Mouse (Mus musculus) olfactory bulb, adult 2 months (tissue): ENCODE results near the gene Psma5. TPM values are rescaled to one million over a fixed set of nuclear protein-coding genes. Genes with fewer than 3 reads are reported as not detected.
A peak's percentile ranks its signal among the peaks of the same experiment; 100 is the strongest.

ENCODE experiments used
- H3K27ac ChIP-seq: fragments of 200-500 bp; 2 replicates; pipeline ENCODE4 v1.5.1; 2012; ENCODE audit warnings: low read depth, low read length; ENCODE audit not compliant: insufficient read depth
- H3K4me1 ChIP-seq: fragments of 200-500 bp; 2 replicates; pipeline ENCODE4 v1.6.1; 2012; ENCODE audit warnings: low read length; ENCODE audit not compliant: control insufficient read depth, insufficient read depth
- H3K4me3 ChIP-seq: fragments of 200-500 bp; 2 replicates; pipeline ENCODE4 v1.5.1; 2012; ENCODE audit warnings: mild to moderate bottlenecking, low read depth, low read length, moderate library complexity; ENCODE audit not compliant: insufficient read depth
- CTCF ChIP-seq: fragments of 200-500 bp; IDR thresholded peaks from 2 replicates; pipeline ENCODE4 v1.5.1; 2012; ENCODE audit warnings: low read depth, mild to moderate bottlenecking, low read length, moderate library complexity; ENCODE audit not compliant: insufficient read depth
- POLR2A ChIP-seq: fragments of 200-500 bp; IDR thresholded peaks from 2 replicates; pipeline ENCODE4 v1.6.1; 2012; ENCODE audit warnings: mild to moderate bottlenecking, low read depth, low read length, moderate library complexity; ENCODE audit not compliant: insufficient read depth
- WGBS: fragments of 180-500 bp; shearing (Covaris S2); methylation state at CpG from one replicate; pipeline ENCODE4 v1.1.7; 2018; 5-methylcytosine and 5-hydroxymethylcytosine counted together
- polyA plus RNA-seq: library from polyadenylated mRNA; stranded (reverse); fragments of >200 nt; gene quantifications from 2 replicates; pipeline ENCODE4 v1.2.4, GENCODE M21; 2012; ENCODE audit warnings: low replicate concordance; ENCODE audit not compliant: missing spikeins, insufficient read depth, insufficient read length

The Psma5 gene
- polyA plus RNA-seq, 1 experiment, result not detected

DNA sequence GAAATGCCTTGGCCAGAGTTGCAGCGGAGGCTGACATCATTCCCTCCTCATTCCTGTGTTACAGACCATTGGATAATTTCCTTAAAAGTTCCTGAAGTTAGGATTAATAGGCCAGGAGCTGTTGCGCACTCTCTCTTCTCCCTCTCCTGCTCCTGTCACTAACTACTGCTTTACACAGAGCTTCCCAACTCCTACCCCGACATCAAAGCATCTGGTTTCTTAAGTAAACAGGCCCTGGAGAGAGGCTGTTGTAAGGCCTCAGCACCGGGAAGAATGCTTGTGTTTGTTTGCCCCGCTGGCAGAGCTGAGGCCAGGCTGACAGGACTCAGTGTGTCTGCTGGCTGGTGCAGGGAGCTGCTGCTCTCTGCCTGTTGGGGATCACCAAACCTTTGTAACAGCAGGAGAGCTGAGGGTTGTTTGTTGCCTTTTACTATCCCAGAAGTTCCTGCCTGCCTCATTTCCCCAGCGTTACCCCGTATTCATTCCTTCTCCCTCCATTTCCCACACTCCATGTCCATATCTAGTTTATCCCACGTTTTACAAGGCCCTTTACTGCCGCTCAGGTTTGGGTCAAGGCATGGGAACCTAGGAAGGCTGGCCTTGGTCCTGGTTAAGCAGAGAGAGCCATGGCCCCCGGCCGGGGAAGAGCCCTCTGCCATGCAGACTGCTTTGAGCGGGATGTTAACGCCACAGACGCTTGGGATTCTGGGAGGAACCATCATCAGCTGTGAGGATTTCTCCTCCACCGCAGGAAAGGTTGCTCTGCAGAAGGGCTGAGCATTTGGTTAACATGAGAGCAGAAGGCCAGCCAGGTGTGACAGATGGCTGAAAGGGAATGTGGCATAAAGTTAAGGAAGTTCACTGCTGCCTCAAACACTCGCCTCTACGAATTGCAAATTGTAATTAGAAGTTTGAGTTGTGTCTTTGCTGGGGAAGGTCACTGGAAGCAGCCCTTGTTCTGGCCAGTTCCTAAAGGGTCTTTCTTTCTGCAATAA lies 31.4 kb downstream of the Psma5 start:
- H3K27ac ChIP-seq, result peak overlapping the region; percentile 65
- WGBS, result 17% methylated on average over 17 of the region's 17 CpGs
- TF ChIP-seq CTCF (no peak), POLR2A (no peak)
- peaks cover 20% of the 10 kb centered on the region for H3K4me1 ChIP-seq
- H3K4me3 ChIP-seq, result peak overlapping the region; percentile 11

DNA sequence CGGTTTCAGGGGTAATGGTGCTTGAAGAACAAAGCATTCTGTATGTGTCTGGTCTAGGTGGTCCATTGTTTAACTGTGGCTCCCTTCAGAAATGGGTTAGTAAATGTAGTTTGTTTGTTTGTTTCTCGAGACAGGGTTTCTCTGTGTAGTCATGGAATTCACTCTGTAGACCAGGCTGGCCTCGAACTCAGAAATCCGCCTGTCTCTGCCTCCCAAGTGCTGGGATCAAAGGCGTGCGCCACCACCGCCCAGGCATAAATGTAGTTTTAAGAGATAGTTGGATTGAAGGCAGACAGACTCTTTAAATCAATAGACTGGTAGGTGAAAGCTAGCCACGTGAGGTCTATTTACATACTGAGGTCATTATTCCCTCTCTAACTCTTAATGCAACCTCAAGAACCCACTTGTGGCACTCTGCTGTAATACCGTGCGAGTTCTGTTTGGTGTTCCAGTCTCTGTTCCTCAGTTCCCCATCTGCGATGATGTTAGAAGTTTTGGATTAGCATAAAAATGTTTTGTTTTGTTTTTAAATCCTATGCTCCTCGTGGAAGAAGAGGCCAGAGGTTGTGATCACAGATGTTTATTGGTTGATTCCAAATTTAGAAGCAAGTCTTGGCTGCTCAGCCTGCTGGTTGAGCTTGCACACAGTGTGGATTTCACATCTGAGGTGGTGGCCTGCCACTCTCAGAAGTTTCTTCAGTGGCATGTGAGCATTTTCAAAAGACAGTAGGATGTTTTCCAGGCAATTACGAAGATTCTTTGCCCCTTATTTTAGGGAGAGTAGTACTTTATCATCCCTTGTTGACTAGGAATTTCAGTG lies 32.8 kb downstream of the Psma5 start:
- Histone ChIP-seq H3K4me3 (no peak overlapping the region), H3K4me1 (peaks cover 24% of the 10 kb centered on the region), H3K27ac (0 out of 2 replicates have a peak overlapping the region, but pooled peaks have one; percentile 25)
- TF ChIP-seq CTCF (no peak), POLR2A (no peak)
- WGBS, result 66% methylated on average over 13 of the region's 13 CpGs

DNA sequence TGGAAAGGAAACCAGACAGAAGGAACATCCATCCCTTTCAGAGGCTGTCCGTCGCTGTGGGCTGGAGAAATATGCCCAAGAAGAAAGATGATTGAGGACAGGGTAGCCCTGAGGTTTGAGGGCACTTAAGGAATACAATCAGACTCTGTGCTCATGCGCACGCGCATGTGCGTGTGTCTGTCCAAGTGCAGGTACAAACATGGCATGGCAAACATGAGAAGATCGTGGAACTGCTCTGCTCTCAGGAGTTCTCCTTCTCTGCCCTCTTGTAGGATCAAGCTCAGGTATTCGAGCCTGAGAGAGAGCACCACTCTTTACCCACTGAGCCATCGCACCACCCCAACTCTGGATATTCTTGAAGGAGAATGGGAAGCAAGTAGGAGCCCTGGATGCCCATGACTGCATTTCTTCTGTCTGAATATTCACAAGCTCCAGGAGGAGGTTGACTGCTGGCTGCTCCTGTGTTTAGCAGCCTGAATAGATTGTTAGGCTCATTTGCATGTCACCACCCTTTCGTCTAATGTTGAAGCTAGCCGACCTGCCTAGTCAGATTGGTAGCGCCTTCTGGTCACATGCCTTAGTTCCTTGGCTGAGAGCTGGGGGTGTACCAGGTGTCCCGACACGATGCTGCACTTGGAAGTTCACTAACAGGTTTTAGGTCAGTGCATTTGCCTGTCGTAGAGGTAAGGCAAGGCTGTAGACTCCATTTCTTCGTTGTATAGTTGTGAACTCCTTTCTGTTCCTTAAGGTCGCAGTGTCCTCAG lies 34.5 kb downstream of the Psma5 start:
- H3K4me1 ChIP-seq, result peaks cover 35% of the 10 kb centered on the region
- H3K4me3 ChIP-seq, result no peak overlapping the region
- WGBS, result 63% methylated on average over 17 of the region's 17 CpGs
- no peak for TF ChIP-seq POLR2A
- TF ChIP-seq CTCF, result no peak
- peak overlapping the region; percentile 8; the same call in 1 of the 2 replicates for H3K27ac ChIP-seq

DNA sequence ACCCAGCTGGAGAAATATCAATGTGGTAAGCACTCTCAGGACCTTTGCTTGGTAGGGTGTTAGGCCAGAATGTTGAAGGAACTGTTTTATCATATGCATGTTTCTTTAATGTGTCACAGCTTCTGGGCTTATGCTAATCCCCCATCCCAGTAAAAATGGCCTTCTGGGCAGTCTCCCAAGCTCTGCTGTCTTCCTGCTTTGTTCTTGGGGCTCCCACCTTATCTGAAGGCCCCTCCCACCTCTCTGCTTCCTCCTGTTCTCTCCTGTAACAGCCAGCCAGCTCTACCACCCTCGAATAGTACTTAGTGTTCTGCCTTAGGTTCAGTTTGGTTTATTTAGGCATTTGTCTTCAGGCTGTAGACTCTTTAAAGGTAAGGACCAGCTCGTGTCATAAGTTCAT lies 37.7 kb downstream of the Psma5 start:
- TF ChIP-seq CTCF (no peak), POLR2A (no peak)
- Histone ChIP-seq H3K4me3 (no peak overlapping the region), H3K27ac (peak overlapping the region; percentile 78), H3K4me1 (peaks cover 42% of the 10 kb centered on the region)
- 45% methylated on average over 2 of the region's 2 CpGs for WGBS

DNA sequence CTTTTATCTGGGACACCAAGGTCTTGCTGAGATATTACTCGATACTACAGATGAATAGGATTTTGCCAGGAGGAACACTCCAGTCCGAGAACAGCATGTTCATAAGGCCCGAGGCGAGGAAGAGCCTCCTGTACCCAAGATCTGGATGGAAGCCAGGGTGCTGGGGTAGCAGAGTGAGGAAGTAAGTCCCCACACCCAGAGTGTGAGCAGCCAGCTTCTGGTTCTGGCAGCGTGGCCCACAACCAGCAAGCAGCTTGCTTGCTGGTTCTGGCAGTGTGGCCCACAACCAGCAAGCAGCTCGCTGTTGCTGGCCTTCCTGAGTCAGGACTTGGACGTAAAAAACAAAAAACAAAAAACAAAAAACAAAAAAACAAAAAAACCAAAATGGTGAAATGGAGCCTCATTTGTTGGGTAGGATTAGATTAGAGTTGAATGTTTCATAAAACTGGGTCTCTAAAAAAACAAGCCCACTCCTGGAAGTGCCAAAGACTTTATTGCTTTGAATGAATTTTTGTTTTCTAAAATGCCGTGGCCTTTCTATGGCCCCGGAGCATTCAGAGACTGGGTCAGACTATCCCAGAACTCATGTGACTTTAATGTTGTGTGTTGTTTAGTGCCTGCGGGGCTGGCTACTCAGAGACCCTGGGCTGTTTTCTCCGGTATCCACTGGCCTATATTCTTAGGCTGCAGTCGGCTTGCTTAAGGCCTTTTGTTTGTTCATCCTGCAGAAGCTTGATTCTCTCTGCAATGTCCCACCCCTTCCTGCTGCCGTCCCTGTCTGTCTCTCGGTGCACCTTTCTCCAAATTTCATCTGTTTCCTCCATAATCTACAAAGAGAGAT lies 38.9 kb downstream of the Psma5 start:
- TF ChIP-seq CTCF, result no peak
- TF ChIP-seq POLR2A, result no peak
- 15% methylated on average over 14 of the region's 14 CpGs for WGBS
- Histone ChIP-seq H3K27ac (peak overlapping the region; percentile 78), H3K4me3 (no peak overlapping the region), H3K4me1 (peaks cover 45% of the 10 kb centered on the region)

DNA sequence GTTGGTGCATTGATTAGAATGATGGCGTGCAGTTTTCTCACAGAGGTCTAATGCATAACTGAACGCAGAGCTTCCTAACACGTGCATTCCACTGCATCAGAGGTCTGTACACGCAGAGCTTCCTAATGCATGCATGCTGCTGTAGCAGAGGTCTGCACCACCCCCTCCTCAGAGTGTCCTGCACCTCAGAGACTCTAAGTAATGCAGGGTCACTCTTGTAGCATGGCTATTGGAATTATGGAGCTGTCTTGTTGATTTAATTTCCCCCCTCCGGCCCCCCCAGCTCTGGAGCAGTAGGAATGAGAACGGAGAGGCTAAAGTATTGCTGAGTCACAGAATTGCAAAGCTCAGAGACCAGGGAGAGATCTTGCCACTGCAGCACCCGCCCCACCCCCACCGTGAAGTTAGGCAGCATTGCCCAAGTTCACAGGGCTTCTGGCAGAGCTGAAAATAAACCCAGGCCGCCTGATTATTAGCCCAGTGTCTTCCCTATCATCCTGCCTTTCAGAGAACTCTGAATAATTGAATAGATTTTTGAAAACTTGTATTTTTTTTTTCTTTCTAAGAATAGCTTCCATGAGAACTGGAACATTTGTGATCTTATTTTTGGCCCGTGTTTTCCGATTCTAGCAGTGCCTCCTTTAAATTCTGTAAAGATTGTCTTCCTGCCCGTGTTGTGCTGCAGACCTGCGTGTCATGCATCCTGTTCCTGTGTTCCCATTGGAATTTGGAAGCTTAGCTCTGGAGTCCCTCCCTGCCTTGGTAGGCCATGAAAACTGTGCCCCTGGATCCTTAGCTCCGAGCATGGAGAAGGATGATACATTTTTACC lies 39.7 kb downstream of the Psma5 start:
- Histone ChIP-seq H3K4me1 (peaks cover 39% of the 10 kb centered on the region), H3K4me3 (no peak overlapping the region), H3K27ac (peak overlapping the region; percentile 84)
- TF ChIP-seq POLR2A, result no peak
- no peak for TF ChIP-seq CTCF
- WGBS, result 3% methylated on average over 14 of the region's 14 CpGs

DNA sequence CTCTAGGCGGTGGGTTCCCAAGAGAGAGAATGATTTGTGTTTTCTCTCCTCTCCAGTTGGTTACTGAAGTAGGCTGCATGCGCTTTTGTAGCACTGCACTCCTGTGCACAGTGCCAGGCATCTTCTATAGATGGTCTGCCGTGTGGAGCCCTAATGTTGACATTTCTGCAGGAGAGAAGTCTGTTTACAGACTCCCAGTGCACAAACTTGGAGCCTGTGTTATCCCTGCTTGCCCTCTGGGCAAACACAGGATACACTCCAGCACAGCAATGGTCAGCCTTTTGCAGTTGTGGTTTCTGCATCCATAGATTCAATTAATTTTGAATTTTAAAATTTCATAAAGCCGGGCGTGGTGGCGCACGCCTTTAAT lies 40.3 kb downstream of the Psma5 start:
- Histone ChIP-seq H3K4me1 (peaks cover 38% of the 10 kb centered on the region), H3K27ac (peak overlapping the region; percentile 84), H3K4me3 (no peak overlapping the region)
- WGBS, result 58% methylated on average over 7 of the region's 7 CpGs
- no peak for TF ChIP-seq POLR2A
- TF ChIP-seq CTCF, result no peak
